Mouse (Mus musculus) megakaryocyte, embryonic 14.5 days (primary cell): ENCODE results near the gene Armc2. TPM values are rescaled to one million over a fixed set of nuclear protein-coding genes. Genes with fewer than 3 reads are reported as not detected.

Source experiments
- H3K27me3 ChIP-seq: replicated peaks from 2 replicates; pipeline ENCODE3; 2012; ENCODE audit warnings: inconsistent platforms
- H3K36me3 ChIP-seq: replicated peaks from 2 replicates; pipeline ENCODE3; 2012; ENCODE audit warnings: low read length, inconsistent platforms, mixed read lengths
- H3K4me1 ChIP-seq: 2 replicates; pipeline ENCODE4 v1.6.1; 2012; ENCODE audit warnings: inconsistent platforms
- H3K4me3 ChIP-seq: replicated peaks from 2 replicates; pipeline ENCODE3; 2012; ENCODE audit warnings: moderate library complexity, mild to moderate bottlenecking, inconsistent platforms
- H3K9me3 ChIP-seq: 2 replicates; pipeline ENCODE4 v1.6.1; 2012; ENCODE audit warnings: inconsistent platforms
- FLI1 ChIP-seq: IDR thresholded peaks from 2 replicates; pipeline ENCODE4 v1.6.1; 2012; ENCODE audit warnings: low read length, inconsistent platforms, mixed read lengths
- GATA1 ChIP-seq: IDR thresholded peaks from 3 replicates; pipeline ENCODE4 v1.6.1; 2012; ENCODE audit warnings: mixed read lengths, low read length, inconsistent platforms, borderline replicate concordance
- polyA plus RNA-seq: library from polyadenylated mRNA; stranded (reverse); fragments of >175 nt; gene quantifications from 2 replicates; pipeline ENCODE4 v1.2.3, GENCODE M21; 2012; ENCODE audit warnings: low replicate concordance; ENCODE audit not compliant: insufficient read depth

The Armc2 gene
- polyA plus RNA-seq, 1 experiment, result 0.22 TPM

GRCm38 (mm10) chr10:41878344-41878743, 139.9 kb downstream of the Armc2 start:
- Histone ChIP-seq H3K36me3 (no peaks in the 10 kb centered on the region), H3K4me3 (no peak overlapping the region), H3K27me3 (no peaks in the 10 kb centered on the region), H3K4me1 (peaks cover 47% of the 10 kb centered on the region), H3K9me3 (no peaks in the 10 kb centered on the region)
- no peak for TF ChIP-seq FLI1
- TF ChIP-seq GATA1, result no peak

DNA sequence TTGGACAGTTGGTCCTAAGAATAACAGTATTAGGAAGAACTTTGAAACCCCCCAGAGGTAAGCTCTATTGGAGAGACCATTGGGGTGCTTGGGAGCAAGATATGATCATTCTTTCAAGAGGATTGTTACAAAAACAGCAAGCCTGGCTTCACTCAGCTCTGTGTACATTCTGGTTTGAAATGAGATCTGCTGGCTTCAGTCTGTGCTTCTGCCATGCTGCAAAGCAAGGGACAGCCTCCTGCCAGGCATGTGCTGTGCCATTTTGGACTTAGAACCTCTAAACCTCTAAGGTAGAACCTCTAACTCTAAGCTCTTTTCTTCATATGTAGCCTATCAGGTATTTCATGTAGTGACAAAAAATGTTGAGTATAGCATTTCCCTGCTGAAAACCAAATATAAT, 142.6 kb downstream of the Armc2 start:
- TF ChIP-seq GATA1 (no peak), FLI1 (no peak)
- no peaks in the 10 kb centered on the region for H3K9me3 ChIP-seq
- H3K27me3 ChIP-seq, result no peaks in the 10 kb centered on the region
- H3K36me3 ChIP-seq, result no peaks in the 10 kb centered on the region
- H3K4me3 ChIP-seq, result no peak overlapping the region
- peaks cover 35% of the 10 kb centered on the region for H3K4me1 ChIP-seq

DNA sequence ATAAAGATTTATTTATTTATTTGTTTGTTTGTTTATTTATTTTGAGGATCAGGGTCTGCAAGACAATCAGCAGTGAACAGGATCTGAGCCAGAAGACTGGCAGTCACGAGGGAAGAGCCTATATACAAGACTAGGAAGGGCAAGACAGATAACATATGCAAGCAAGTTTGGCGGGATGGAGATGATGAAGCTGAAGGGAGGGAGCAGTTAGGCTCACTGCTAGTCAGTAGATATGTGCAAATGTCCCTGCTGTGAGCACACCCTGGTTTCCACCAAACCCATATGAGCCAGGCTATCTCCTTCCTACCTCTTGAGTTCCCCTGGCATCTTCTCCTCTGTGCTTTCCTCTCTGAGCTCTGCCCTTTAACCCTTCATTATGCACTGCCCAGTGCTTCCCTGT, 146.7 kb downstream of the Armc2 start:
- Histone ChIP-seq H3K9me3 (no peaks in the 10 kb centered on the region), H3K4me3 (peak overlapping the region; percentile 57), H3K36me3 (peaks cover 2% of the 10 kb centered on the region), H3K27me3 (no peaks in the 10 kb centered on the region), H3K4me1 (peaks cover 58% of the 10 kb centered on the region)
- TF ChIP-seq FLI1, result no peak
- TF ChIP-seq GATA1, result no peak

DNA sequence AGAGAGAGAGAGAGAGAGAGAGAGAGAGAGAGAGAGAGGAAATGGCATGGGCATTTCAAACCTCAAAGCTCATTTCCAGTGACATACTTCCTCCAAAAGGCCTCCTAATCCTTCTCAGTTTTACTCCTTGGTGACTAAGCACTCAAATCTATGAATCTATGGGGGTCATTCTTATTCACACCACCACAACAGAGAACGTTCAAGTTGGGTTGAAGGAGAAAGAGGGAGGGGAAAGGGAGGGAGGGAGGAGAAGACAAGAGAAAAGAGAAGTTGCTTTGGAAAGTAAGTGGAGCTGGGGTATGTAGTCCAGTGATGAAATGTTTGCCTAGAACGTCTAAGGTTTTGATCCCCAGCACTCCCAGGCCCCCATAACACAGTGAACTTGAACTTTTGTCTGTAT, 148.1 kb downstream of the Armc2 start:
- H3K4me1 ChIP-seq, result peaks cover 55% of the 10 kb centered on the region
- no peaks in the 10 kb centered on the region for H3K27me3 ChIP-seq
- TF ChIP-seq FLI1 (no peak), GATA1 (no peak)
- no peak overlapping the region for H3K4me3 ChIP-seq
- no peaks in the 10 kb centered on the region for H3K9me3 ChIP-seq
- H3K36me3 ChIP-seq, result peaks cover 5% of the 10 kb centered on the region

DNA sequence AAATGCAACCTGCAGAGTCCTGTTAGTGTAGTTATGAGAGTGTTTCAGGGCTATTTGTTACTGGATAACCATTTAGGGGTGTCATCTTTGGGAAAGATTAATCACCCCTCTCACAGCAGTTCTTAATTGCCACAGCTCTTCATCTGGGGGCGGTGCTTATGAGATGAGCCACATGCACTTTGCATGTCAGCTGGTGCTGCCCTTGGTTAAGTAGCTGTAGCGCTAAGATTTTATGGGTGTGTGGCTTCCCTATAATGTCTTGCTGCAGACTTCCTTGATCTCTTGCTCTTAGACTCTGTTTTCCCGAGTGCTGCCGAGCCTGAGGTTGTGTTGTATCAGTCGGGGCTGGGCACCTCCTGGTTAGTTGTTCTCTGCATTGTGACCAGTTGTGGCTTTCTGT, 150.3 kb downstream of the Armc2 start:
- Histone ChIP-seq H3K9me3 (no peaks in the 10 kb centered on the region), H3K4me3 (peak overlapping the region; percentile 18), H3K36me3 (peaks cover 5% of the 10 kb centered on the region), H3K27me3 (no peaks in the 10 kb centered on the region), H3K4me1 (peaks cover 68% of the 10 kb centered on the region)
- TF ChIP-seq GATA1 (no peak), FLI1 (no peak)

- Histone ChIP-seq H3K27me3 (no peaks in the 10 kb centered on the region), H3K4me3 (no peak overlapping the region), H3K36me3 (peaks cover 5% of the 10 kb centered on the region), H3K9me3 (no peaks in the 10 kb centered on the region), H3K4me1 (peaks cover 71% of the 10 kb centered on the region)
- TF ChIP-seq GATA1 (no peak), FLI1 (no peak)
Observed at GRCm38 (mm10) chr10:41866838-41867154, 151.4 kb downstream of the Armc2 start.

- Histone ChIP-seq H3K9me3 (no peaks in the 10 kb centered on the region), H3K36me3 (peaks cover 6% of the 10 kb centered on the region), H3K27me3 (no peaks in the 10 kb centered on the region), H3K4me1 (peaks cover 66% of the 10 kb centered on the region), H3K4me3 (no peak overlapping the region)
- TF ChIP-seq FLI1 (no peak), GATA1 (no peak)
Observed at GRCm38 (mm10) chr10:41866069-41866837, 152.0 kb downstream of the Armc2 start.

Other genes starting within 250 kb of the Armc2 start
- gene Cep57l1, start 208.6 kb downstream of the Armc2 start, polyA plus RNA-seq, result 1.3 TPM in 1 of 2 replicates, not detected in the other
- 0.86 and 4.5 TPM in 2 replicates for gene Sesn1, start 208.5 kb downstream of the Armc2 start, polyA plus RNA-seq